Mouse (Mus musculus) liver, postnatal 0 days (tissue): ENCODE results near the gene Dtnbp1.

ENCODE experiments used
- CTCF ChIP-seq: sonication (generic); IDR thresholded peaks from 2 replicates; pipeline ENCODE4 v1.5.1; 2016; ENCODE audit warnings: antibody characterized with exemption, low read depth
- EP300 ChIP-seq: IDR thresholded peaks from 2 replicates; pipeline ENCODE4 v1.6.1; 2016; ENCODE audit warnings: antibody characterized with exemption, low read depth, mild to moderate bottlenecking

DNA sequence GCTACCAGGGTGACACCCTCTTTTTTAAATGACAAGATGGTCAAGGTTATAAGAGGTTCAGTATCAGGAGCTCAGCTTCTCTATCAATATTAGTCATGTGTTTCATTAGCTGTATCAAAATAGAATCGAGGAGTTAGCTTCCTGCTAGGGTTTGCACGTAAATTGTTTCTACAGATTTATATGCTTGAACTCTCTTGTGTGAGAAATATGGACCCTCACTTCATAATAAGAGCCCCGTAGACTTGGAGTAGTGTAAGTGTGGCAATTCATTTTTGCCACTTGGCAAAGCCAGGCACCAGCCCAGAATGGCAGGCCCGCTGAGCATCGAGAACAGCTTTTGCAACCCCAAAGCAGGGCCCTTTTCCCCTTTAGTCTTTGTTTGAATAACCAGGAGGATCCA lies 1.1 kb upstream of the Dtnbp1 start:
- TF ChIP-seq CTCF: no peak
- no peak for TF ChIP-seq EP300
